Mouse (Mus musculus): ENCODE measurements at regions not wholly inside any gene's neighbourhood (a gene's known extent, or its start where the extent isn't known, plus 50 kb on each side); places are given as distances from the start of the nearest gene placed in this dataset.

DNA sequence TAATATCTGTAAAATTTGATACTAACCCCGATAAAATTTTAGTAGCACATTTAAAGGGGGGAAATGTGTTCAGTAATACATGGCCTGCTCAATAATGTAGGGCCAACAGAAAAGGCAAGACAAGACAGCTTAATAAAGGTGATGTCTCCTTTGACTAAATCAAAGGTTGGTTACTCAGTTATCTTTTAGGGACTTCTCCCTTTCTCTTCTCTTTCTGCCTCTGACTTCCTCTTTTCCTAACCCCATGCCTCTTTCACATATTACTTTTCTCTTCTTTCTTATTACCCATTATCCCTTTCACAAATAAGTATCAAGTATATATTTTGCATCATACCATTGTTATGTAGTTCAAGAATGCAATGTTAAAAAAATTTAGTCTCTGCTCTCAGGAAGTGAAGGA is 510.2 kb upstream of the Kif18a start:
- Histone ChIP-seq H3K9ac (no peak overlapping the region), H3K4me2 (no peak overlapping the region), H3K4me1 (no peaks in the 10 kb centered on the region), H3K27ac (no peak overlapping the region), H3K36me3 (no peaks in the 10 kb centered on the region), H3K9me3 (no peaks in the 10 kb centered on the region), H3K27me3 (no peaks in the 10 kb centered on the region), H3K4me3 (no peak overlapping the region)
- no peak for ATAC-seq (ENCODE audit: borderline replicate concordance, extremely low read depth, low FRiP score, low TSS enrichment)
- 89% methylated on average over 1 of the region's 1 CpGs for WGBS

DNA sequence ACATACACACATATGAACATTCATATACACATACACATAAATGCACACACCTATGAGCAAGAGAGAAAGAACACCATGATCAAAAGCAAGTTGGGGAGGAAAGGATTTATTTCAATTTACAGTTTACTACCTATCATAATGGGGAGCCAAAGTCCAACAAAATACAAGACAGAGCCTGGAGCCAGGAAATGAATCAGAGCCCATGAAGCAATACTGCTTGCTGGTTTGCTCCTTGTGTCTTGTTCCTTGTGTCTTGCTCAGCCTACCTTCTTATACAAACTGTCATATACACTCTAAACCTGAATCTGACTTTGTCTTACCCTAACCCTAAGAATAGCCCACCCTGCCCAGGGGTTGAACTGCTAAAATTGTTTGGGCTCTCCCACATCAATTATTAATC is 497.1 kb upstream of the Kif18a start:
- H3K4me3 ChIP-seq = no peak overlapping the region
- no peak overlapping the region for H3K27ac ChIP-seq
- no peak overlapping the region for H3K9ac ChIP-seq
- H3K9me3 ChIP-seq = no peaks in the 10 kb centered on the region
- H3K4me2 ChIP-seq = no peak overlapping the region
- no peaks in the 10 kb centered on the region for H3K4me1 ChIP-seq
- no peak for ATAC-seq (ENCODE audit: borderline replicate concordance, extremely low read depth, low FRiP score, low TSS enrichment)
- no peaks in the 10 kb centered on the region for H3K36me3 ChIP-seq
- no peaks in the 10 kb centered on the region for H3K27me3 ChIP-seq

- Histone ChIP-seq H3K27ac (no peak overlapping the region), H3K4me1 (no peaks in the 10 kb centered on the region), H3K9ac (no peak overlapping the region), H3K27me3 (no peaks in the 10 kb centered on the region), H3K9me3 (no peaks in the 10 kb centered on the region), H3K4me3 (no peak overlapping the region), H3K4me2 (no peak overlapping the region), H3K36me3 (no peaks in the 10 kb centered on the region)
- WGBS = 78% methylated on average over 19 of the region's 19 CpGs
- ATAC-seq (ENCODE audit: borderline replicate concordance, extremely low read depth, low FRiP score, low TSS enrichment) = no peak
These were observed 495.2 kb upstream of the Kif18a start for GRCm38 (mm10) chr2:108785161-108785957.

DNA sequence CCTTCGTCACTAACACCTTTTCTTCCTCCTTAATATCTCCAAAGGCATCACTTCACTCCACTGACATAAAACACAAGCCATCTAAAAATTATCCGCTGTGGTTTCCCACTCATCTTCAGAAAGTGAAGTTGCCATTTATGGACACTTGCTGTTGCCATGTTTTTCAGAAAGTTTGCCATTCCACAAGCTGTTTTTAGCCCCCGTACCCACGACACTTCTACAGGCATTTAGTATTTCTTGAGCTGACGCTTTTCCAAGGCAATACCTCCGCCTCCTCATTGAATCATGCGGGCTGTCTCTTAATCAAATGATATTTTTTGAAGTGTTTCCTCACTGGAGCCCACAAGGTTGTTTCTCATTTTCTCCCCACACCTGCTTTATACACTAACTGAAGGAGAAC is 491.4 kb upstream of the Kif18a start:
- 77% methylated on average over 7 of the region's 7 CpGs for WGBS
- no peaks in the 10 kb centered on the region for H3K27me3 ChIP-seq
- no peak for ATAC-seq (ENCODE audit: borderline replicate concordance, extremely low read depth, low FRiP score, low TSS enrichment)
- H3K27ac ChIP-seq = no peak overlapping the region
- H3K9me3 ChIP-seq = no peaks in the 10 kb centered on the region
- H3K4me2 ChIP-seq = no peak overlapping the region
- no peak overlapping the region for H3K4me3 ChIP-seq
- H3K36me3 ChIP-seq = no peaks in the 10 kb centered on the region
- H3K9ac ChIP-seq = no peak overlapping the region
- no peaks in the 10 kb centered on the region for H3K4me1 ChIP-seq

DNA sequence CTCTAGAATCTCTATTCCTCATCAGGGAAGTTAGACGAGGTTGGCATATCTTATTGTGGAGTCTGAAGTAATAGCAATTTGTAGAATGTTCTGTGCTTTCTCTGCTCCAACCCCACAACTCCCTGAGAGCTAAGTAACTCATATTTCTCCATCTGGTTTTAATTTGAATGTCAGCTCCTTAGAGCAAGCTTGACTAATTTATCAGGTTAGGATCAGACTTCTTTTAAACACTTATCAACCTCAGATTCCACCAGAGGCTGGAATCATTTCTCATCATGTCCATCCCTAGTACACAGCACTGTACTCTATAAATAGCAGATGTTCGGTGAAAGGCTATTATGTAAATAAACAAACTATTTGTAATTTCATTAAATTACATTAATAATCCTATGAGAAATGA is 485.4 kb upstream of the Kif18a start:
- Histone ChIP-seq H3K36me3 (no peaks in the 10 kb centered on the region), H3K27me3 (no peaks in the 10 kb centered on the region), H3K27ac (no peak overlapping the region), H3K9ac (no peak overlapping the region), H3K9me3 (no peaks in the 10 kb centered on the region), H3K4me1 (no peaks in the 10 kb centered on the region), H3K4me2 (no peak overlapping the region), H3K4me3 (no peak overlapping the region)
- WGBS = 33% methylated on average over 2 of the region's 2 CpGs
- no peak for ATAC-seq (ENCODE audit: borderline replicate concordance, extremely low read depth, low FRiP score, low TSS enrichment)

DNA sequence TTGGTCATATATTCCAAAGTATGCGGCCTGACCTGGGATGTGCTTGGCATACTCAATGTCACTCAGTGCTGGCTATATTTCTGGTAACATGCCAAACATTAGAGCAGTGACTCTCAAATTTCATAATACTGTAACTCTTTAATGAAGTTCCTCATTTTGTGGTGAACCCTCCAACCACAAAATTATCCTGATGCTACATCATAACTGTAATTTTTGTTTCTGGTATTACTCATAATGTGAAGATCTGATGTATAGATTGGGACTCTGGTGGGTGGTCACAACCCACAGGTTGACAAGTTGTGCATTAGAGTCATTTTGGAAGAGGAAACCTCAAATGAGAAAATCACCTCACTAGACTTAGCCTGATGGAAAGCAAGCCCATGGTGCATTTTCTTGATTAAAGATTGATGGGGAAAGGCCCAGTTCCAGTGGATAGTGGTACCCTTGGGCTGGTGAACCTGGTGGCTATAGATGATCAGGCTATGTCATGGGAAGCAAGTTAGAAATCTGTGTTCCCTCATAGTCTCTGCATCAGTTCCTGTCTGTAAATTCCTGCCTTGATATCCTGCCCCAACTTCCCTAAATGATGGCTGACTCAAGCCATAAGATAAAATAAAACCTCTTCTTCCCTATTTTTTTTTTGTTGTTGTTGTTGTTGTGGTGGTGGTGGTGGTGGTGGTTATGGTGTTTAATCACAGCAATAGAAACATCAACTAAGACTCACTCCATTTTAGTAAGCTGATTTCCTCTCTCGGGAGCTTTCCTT is 483.5 kb upstream of the Kif18a start:
- Histone ChIP-seq H3K27ac (no peak overlapping the region), H3K4me3 (no peak overlapping the region), H3K4me1 (no peaks in the 10 kb centered on the region), H3K36me3 (no peaks in the 10 kb centered on the region), H3K9me3 (no peaks in the 10 kb centered on the region), H3K4me2 (no peak overlapping the region), H3K27me3 (no peaks in the 10 kb centered on the region), H3K9ac (no peak overlapping the region)
- 86% methylated on average over 2 of the region's 2 CpGs for WGBS
- ATAC-seq (ENCODE audit: borderline replicate concordance, extremely low read depth, low FRiP score, low TSS enrichment) = no peak

GRCm38 (mm10) chr2:108812367-108812766 is 468.2 kb upstream of the Kif18a start:
- ATAC-seq (ENCODE audit: borderline replicate concordance, extremely low read depth, low FRiP score, low TSS enrichment) = no peak
- no peak overlapping the region for H3K9ac ChIP-seq
- H3K4me3 ChIP-seq = no peak overlapping the region
- H3K4me2 ChIP-seq = no peak overlapping the region
- H3K4me1 ChIP-seq = no peaks in the 10 kb centered on the region
- no peaks in the 10 kb centered on the region for H3K36me3 ChIP-seq
- no peaks in the 10 kb centered on the region for H3K27me3 ChIP-seq
- H3K27ac ChIP-seq = no peak overlapping the region
- H3K9me3 ChIP-seq = no peaks in the 10 kb centered on the region

- 52% methylated on average over 6 of the region's 6 CpGs for WGBS
- H3K9ac ChIP-seq = no peak overlapping the region
- no peak overlapping the region for H3K27ac ChIP-seq
These were observed 467.4 kb upstream of the Kif18a start for GRCm38 (mm10) chr2:108813040-108813566.

GRCm38 (mm10) chr2:108816579-108816978 is 464.0 kb upstream of the Kif18a start:
- Histone ChIP-seq H3K9ac (no peak overlapping the region), H3K36me3 (no peaks in the 10 kb centered on the region), H3K27ac (no peak overlapping the region), H3K9me3 (no peaks in the 10 kb centered on the region), H3K4me1 (no peaks in the 10 kb centered on the region), H3K27me3 (no peaks in the 10 kb centered on the region), H3K4me2 (no peak overlapping the region), H3K4me3 (no peak overlapping the region)
- ATAC-seq (ENCODE audit: borderline replicate concordance, extremely low read depth, low FRiP score, low TSS enrichment) = no peak

More at GRCm38 (mm10) chr2:108813040-108813566, 467.4 kb upstream of the Kif18a start:
- H3K9me3 ChIP-seq = no peaks in the 10 kb centered on the region
- H3K4me2 ChIP-seq = no peak overlapping the region
- H3K27me3 ChIP-seq = no peaks in the 10 kb centered on the region
- H3K4me3 ChIP-seq = no peak overlapping the region
- H3K36me3 ChIP-seq = no peaks in the 10 kb centered on the region
- H3K4me1 ChIP-seq = no peaks in the 10 kb centered on the region
- no peak for ATAC-seq (ENCODE audit: borderline replicate concordance, extremely low read depth, low FRiP score, low TSS enrichment)

DNA sequence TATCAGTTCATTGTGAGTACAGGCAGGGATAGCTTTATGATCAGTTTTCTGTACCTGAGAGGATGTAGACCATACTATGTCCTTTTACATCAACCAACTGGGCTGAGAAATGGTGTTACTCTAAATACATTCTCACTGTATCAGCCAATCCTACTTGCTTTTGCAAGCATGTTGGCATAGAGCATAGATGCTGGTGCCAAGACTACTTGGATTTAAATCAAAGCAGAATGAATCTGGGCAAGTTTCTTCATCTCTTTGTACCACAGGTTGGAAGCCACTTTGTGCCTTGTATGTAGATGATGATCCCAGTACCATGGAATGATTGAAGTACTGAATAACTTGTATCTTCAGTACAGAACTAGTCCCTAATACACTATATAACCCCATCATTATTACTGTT is 456.5 kb upstream of the Kif18a start:
- no peak overlapping the region for H3K27ac ChIP-seq
- no peaks in the 10 kb centered on the region for H3K4me1 ChIP-seq
- H3K4me2 ChIP-seq = no peak overlapping the region
- no peaks in the 10 kb centered on the region for H3K27me3 ChIP-seq
- ATAC-seq (ENCODE audit: borderline replicate concordance, extremely low read depth, low FRiP score, low TSS enrichment) = no peak
- H3K9me3 ChIP-seq = no peaks in the 10 kb centered on the region
- no peak overlapping the region for H3K4me3 ChIP-seq
- H3K9ac ChIP-seq = no peak overlapping the region
- H3K36me3 ChIP-seq = no peaks in the 10 kb centered on the region

DNA sequence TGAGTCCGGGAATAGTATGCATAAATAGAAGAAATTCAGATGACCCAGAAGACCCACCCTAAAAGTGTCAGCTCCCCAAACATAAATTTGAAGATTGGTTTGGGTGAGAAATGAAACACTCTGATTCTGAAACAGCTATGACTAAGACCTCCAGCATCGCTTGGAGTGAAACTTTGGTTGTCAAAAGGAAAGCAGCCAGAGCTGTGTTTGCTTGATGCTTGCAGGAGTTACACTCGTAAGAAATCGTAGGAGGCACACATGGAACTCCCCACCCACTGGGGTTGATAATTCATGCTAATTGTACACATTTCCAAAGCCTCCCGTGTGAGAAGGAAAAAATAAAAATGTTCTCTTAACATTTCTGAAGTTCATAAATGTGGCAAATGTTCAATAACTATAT is 454.6 kb upstream of the Kif18a start:
- H3K4me2 ChIP-seq = no peak overlapping the region
- H3K4me1 ChIP-seq = no peaks in the 10 kb centered on the region
- WGBS = 59% methylated on average over 5 of the region's 5 CpGs
- H3K27me3 ChIP-seq = no peaks in the 10 kb centered on the region
- H3K9ac ChIP-seq = no peak overlapping the region
- no peak overlapping the region for H3K27ac ChIP-seq
- no peak for ATAC-seq (ENCODE audit: borderline replicate concordance, extremely low read depth, low FRiP score, low TSS enrichment)
- H3K36me3 ChIP-seq = no peaks in the 10 kb centered on the region
- no peaks in the 10 kb centered on the region for H3K9me3 ChIP-seq
- no peak overlapping the region for H3K4me3 ChIP-seq

DNA sequence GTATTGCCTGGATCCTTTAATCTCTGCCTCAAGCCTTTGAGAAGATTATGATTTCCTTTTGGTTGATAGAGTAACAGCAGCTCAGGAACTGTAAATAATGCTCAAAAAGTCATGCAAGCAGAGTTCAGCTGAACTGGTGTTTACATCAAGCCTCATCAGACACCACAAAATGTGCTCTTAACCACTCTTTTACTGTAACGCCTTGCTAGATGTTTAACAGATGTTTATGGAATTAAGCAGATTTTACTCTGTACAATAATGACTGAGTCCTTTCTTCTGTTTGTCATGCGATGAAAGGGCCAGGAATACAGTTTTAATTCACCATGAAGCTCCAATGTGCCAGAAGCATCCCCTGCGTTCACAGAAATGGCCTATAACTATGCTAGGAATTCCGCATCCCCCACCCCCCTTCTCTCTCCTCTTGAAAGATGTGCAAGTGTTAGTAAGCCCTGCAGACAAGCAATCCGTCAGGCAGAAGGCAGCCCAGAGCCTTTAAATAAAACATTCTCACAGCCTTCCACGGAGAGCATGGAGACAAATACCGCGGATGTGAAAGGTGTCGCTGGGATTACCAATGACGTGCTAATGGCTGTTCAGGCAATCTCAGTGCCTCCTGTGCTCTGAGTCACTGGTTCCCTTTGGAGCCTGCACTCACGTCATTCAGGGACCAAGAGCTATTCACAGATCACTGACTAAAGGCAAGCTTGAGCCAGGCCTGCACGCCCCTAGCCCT is 453.3 kb upstream of the Kif18a start:
- Histone ChIP-seq H3K9ac (no peak overlapping the region), H3K4me2 (no peak overlapping the region), H3K9me3 (no peaks in the 10 kb centered on the region), H3K4me3 (no peak overlapping the region), H3K36me3 (no peaks in the 10 kb centered on the region), H3K27ac (no peak overlapping the region), H3K27me3 (no peaks in the 10 kb centered on the region), H3K4me1 (no peaks in the 10 kb centered on the region)
- WGBS = 9% methylated on average over 12 of the region's 12 CpGs
- peak; percentile 72; the same call in 1 of the 2 replicates for ATAC-seq (ENCODE audit: borderline replicate concordance, extremely low read depth, low FRiP score, low TSS enrichment)

Data from lung, embryonic 15.5 days (tissue).